In the genomic region with DNA sequence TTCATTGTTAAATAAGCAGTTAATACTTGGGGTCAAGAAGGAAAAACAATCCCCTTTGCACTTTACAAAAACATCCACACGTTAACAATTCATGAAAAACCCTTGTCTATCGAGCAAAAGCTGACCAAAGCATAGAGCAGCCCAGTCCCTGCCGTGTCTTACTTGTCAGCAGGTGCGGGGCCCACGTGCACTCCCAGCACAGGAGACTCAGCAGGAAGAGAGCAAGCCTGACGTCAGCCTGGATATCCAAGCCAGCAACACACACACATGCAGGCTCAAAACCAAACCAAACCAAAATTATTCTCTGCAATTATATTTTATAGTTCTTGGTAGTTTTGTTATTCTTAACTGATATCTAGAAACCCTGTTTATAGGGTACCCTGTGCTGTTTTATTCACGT, we compare ENCODE assay signal across 8 mouse cellular contexts. TPM values are rescaled to one million over a fixed set of nuclear protein-coding genes. Genes with fewer than 3 reads are reported as not detected.
DNase-seq lines count a peak whose midpoint lies in the region; ATAC-seq and TF ChIP-seq lines count a peak whose summit lies in the region.

No protein-coding gene starts in this region.

- no peaks in the 10 kb centered on the region for H3K27me3 ChIP-seq in heart, embryonic 11.5 days (ENCODE audit: control insufficient read depth, insufficient read depth, low read length)
- no peaks in the 10 kb centered on the region for H3K27me3 ChIP-seq in G1E (ENCODE audit: insufficient read depth, low read length)
- no peaks in the 10 kb centered on the region for H3K27me3 ChIP-seq in liver, embryonic 14.5 days (ENCODE audit: control insufficient read depth, insufficient read depth, low read length)

- H3K36me3 ChIP-seq in heart, embryonic 11.5 days (ENCODE audit: control insufficient read depth, insufficient read depth, low read length), result 0 out of 2 replicates have a peak, but pooled peaks cover 2% of the 10 kb centered on the region
- peaks cover 64% of the 10 kb centered on the region for H3K36me3 ChIP-seq in G1E (replicated peaks)
- H3K36me3 ChIP-seq in liver, embryonic 14.5 days (replicated peaks; ENCODE audit: control insufficient read depth, insufficient read depth, low read depth), result peaks cover 38% of the 10 kb centered on the region

- H3K27ac ChIP-seq in heart, embryonic 11.5 days (ENCODE audit: low read depth, low read length), result no peak overlapping the region
- no peak overlapping the region for H3K27ac ChIP-seq in liver, embryonic 14.5 days

- TF ChIP-seq CTCF in G1E (IDR thresholded peaks at IDR 0.05; ENCODE audit: low read depth, low read length), result no peak
- no peak for TF ChIP-seq CTCF in liver, embryonic 14.5 days (IDR thresholded peaks at IDR 0.05; ENCODE audit: low read depth)

- peak; percentile 93 for DNase-seq in heart, adult 11 months
- DNase-seq in G1E (ENCODE audit: low spot score) (no peak), adipocyte (ENCODE audit: low spot score) (no peak)
- peak; percentile 15 for DNase-seq in gastrocnemius, postnatal 10 days
- DNase-seq in liver, embryonic 14.5 days (ENCODE audit: low read depth in 3 of 3, low spot score in 3 of 3), result no peak
- no peak for DNase-seq in adrenal gland, adult 18-20 months (ENCODE audit: low spot score in 2 of 2)
- no peak for DNase-seq in adrenal gland, postnatal 36 days

- no peak overlapping the region for H3K9ac ChIP-seq in heart, embryonic 11.5 days (ENCODE audit: low read depth, low read length)
- no peak overlapping the region for H3K9ac ChIP-seq in liver, embryonic 14.5 days (replicated peaks)

- no peak for TF ChIP-seq EP300 in liver, embryonic 14.5 days (IDR thresholded peaks at IDR 0.05; ENCODE audit: low read depth)

- peaks cover 25% of the 10 kb centered on the region for H3K4me1 ChIP-seq in heart, embryonic 11.5 days (ENCODE audit: control insufficient read depth, insufficient read depth, low read length)
- H3K4me1 ChIP-seq in G1E (ENCODE audit: insufficient read depth, low read depth, low read length), result peaks cover 42% of the 10 kb centered on the region
- H3K4me1 ChIP-seq in liver, embryonic 14.5 days (replicated peaks; ENCODE audit: control insufficient read depth in 2 of 2, insufficient read depth in 2 of 2, low read length in 1 of 2), result peaks cover 9% of the 10 kb centered on the region in 2 experiments; a peak in 3 of 4 replicates

- H3K4me3 ChIP-seq in heart, embryonic 11.5 days (ENCODE audit: low read depth, low read length), result no peak overlapping the region
- peak overlapping the region; percentile 52; the same call in 1 of the 2 replicates for H3K4me3 ChIP-seq in G1E (ENCODE audit: low read depth, low read length)
- no peak overlapping the region for H3K4me3 ChIP-seq in liver, embryonic 14.5 days (ENCODE audit: insufficient read depth in 1 of 2, low read depth in 2 of 2, low read length in 2 of 2)

- no peak for ATAC-seq in heart, embryonic 11.5 days (replicated peaks; ENCODE audit: insufficient number of reproducible peaks, low FRiP score, low TSS enrichment)
- ATAC-seq in G1E (ENCODE audit: extremely low read depth, insufficient number of reproducible peaks, low FRiP score, poor library complexity, severe bottlenecking), result peak; percentile 55
- ATAC-seq in liver, embryonic 14.5 days (ENCODE audit: insufficient read depth), result 0 out of 2 replicates have a peak, but pooled peaks have one; percentile 43

- 48% methylated on average over 7 of the region's 7 CpGs for WGBS in heart, embryonic 11.5 days (ENCODE audit: insufficient replicate concordance)
- 35% methylated on average over 7 of the region's 7 CpGs for WGBS in liver, embryonic 14.5 days (ENCODE audit: insufficient replicate concordance)

- no peak overlapping the region for H3K4me2 ChIP-seq in heart, embryonic 11.5 days
- H3K4me2 ChIP-seq in liver, embryonic 14.5 days (ENCODE audit: low read depth), result no peak overlapping the region

- H3K9me3 ChIP-seq in heart, embryonic 11.5 days (replicated peaks; ENCODE audit: control insufficient read depth, low read length), result no peaks in the 10 kb centered on the region
- H3K9me3 ChIP-seq in G1E (replicated peaks), result no peaks in the 10 kb centered on the region
- no peaks in the 10 kb centered on the region for H3K9me3 ChIP-seq in liver, embryonic 14.5 days (ENCODE audit: control insufficient read depth, low read length)

RNA-seq across cellular contexts. Expression of gene Usp15, which starts 13.6 kb away (rescaled TPM):
- 85.9 and 89.3 TPM in 2 replicates for polyA plus RNA-seq in heart, embryonic 11.5 days (2014; fragmentation: Nextera tagmentation; extraction: Ambion mirVana)
- total RNA-seq in G1E (2014; fragmentation: Nextera tagmentation), result 147 and 155 TPM in 2 replicates
- 148 and 160 TPM in 2 replicates for total RNA-seq in G1E (2017)
- 8.7 and 21.7 TPM in 2 replicates for polyA plus RNA-seq in G1E (2012)
- 100 to 1,000 TPM; 144 to 145 TPM for total RNA-seq in gastrocnemius, postnatal 10 days (2021)
- 24.9 and 44.2 TPM in 2 replicates for polyA plus RNA-seq in liver, embryonic 14.5 days (2012; rRNA removed)
- polyA plus RNA-seq in liver, embryonic 14.5 days (2014; fragmentation: Nextera tagmentation; extraction: Ambion mirVana), result 94.2 and 104 TPM in 2 replicates
- 10 to 100 TPM; 75.2 to 92.7 TPM for total RNA-seq in adrenal gland, adult 18-20 months (2021)
- total RNA-seq in adrenal gland, postnatal 36 days (2021), result 10 to 100 TPM; 88.5 to 93.7 TPM

Comparison
In these comparisons a context has a peak if more than half of its experiments do, and no peak if none do; other contexts are left out.
1. DNase-seq: peak in heart, adult 11 months (single experiment) and gastrocnemius, postnatal 10 days (single experiment); none in G1E (single experiment), liver, embryonic 14.5 days (0 of 3), adipocyte (single experiment), adrenal gland, adult 18-20 months (0 of 2) and adrenal gland, postnatal 36 days (0 of 2).